ENCODE assay signal across 13 mouse cellular contexts in genomic region chr6:32315011-32315450, GRCm38 (mm10).
DNase-seq lines count a peak whose midpoint lies in the region; ATAC-seq and TF ChIP-seq lines count a peak whose summit lies in the region.
"Had no signal": no experiment of that assay in that cellular context is flagged by ENCODE, and none has a peak within 500 bp of the region (broad histone marks: within the 10 kb centered on the region; RNA-seq: fewer than 3 reads in every experiment).

No protein-coding gene starts in this region.

- peaks cover 24% of the 10 kb centered on the region for H3K4me1 ChIP-seq in forebrain, embryonic 13.5 days
- no peaks in the 10 kb centered on the region; the same call in 1 of the 2 replicates for H3K4me1 ChIP-seq in forebrain, embryonic 11.5 days (replicated peaks; ENCODE audit: control insufficient read depth, insufficient read depth, low read length)
- H3K4me1 ChIP-seq: embryonic facial prominence, embryonic 15.5 days; liver, embryonic 15.5 days had no signal

- H3K4me3 ChIP-seq in forebrain, embryonic 13.5 days: no peak overlapping the region
- no peak overlapping the region for H3K4me3 ChIP-seq in forebrain, embryonic 11.5 days (ENCODE audit: low read depth, low read length)
- H3K4me3 ChIP-seq in left cerebral cortex, adult 2 months: no peak overlapping the region
- H3K4me3 ChIP-seq: embryonic facial prominence, embryonic 15.5 days; liver, embryonic 15.5 days had no signal

- no peaks in the 10 kb centered on the region for H3K27me3 ChIP-seq in forebrain, embryonic 13.5 days
- no peaks in the 10 kb centered on the region for H3K27me3 ChIP-seq in forebrain, embryonic 11.5 days (ENCODE audit: control insufficient read depth, insufficient read depth, low read length)
- H3K27me3 ChIP-seq: embryonic facial prominence, embryonic 15.5 days; liver, embryonic 15.5 days had no signal

- no peaks in the 10 kb centered on the region for H3K36me3 ChIP-seq in forebrain, embryonic 13.5 days (ENCODE audit: poor library complexity, severe bottlenecking)
- no peaks in the 10 kb centered on the region for H3K36me3 ChIP-seq in forebrain, embryonic 11.5 days (ENCODE audit: control insufficient read depth, insufficient read depth, low read length)
- H3K36me3 ChIP-seq: embryonic facial prominence, embryonic 15.5 days; liver, embryonic 15.5 days had no signal

- no peak overlapping the region for H3K4me2 ChIP-seq in forebrain, embryonic 13.5 days
- H3K4me2 ChIP-seq in forebrain, embryonic 11.5 days (ENCODE audit: low read depth, low read length, severe bottlenecking): no peak overlapping the region
- H3K4me2 ChIP-seq: embryonic facial prominence, embryonic 15.5 days; liver, embryonic 15.5 days had no signal

- no peaks in the 10 kb centered on the region for H3K9me3 ChIP-seq in forebrain, embryonic 13.5 days (replicated peaks)
- H3K9me3 ChIP-seq in forebrain, embryonic 11.5 days (ENCODE audit: control insufficient read depth, low read length): no peaks in the 10 kb centered on the region
- H3K9me3 ChIP-seq: embryonic facial prominence, embryonic 15.5 days; liver, embryonic 15.5 days had no signal

- intact Hi-C loops in heart, postnatal 10 days (cut with DNase I): no loop called here
- intact Hi-C loops in left cerebral cortex, adult 2 months (cut with DNase I): loop anchor here (5.0 to 10.0 kb wide), 2 partner anchors 123 to 300 kb away; no protein-coding TSS in a partner anchor

- ATAC-seq in forebrain, embryonic 13.5 days: peak; percentile 68
- no peak for ATAC-seq in forebrain, embryonic 11.5 days (replicated peaks; ENCODE audit: low FRiP score)

- WGBS in forebrain, embryonic 13.5 days: 34% methylated on average over 6 of the region's 6 CpGs
- WGBS in forebrain, embryonic 11.5 days: 58% methylated on average over 6 of the region's 6 CpGs

- no peak overlapping the region for H3K9ac ChIP-seq in forebrain, embryonic 13.5 days
- H3K9ac ChIP-seq in forebrain, embryonic 11.5 days (ENCODE audit: low read length): no peak overlapping the region
- H3K9ac ChIP-seq: embryonic facial prominence, embryonic 15.5 days; liver, embryonic 15.5 days had no signal

- no peak for DNase-seq in forebrain, embryonic 11.5 days (ENCODE audit: low spot score)
- peak; percentile 29 for DNase-seq in lung, postnatal 10 days
- DNase-seq in lung, postnatal 14 days: no peak
- peak; percentile 18 for DNase-seq in cerebellum, adult 8-10 months
- peak; percentile 73 to 83 for DNase-seq in heart, postnatal 10 days
- DNase-seq in urinary bladder, postnatal 10 days (ENCODE audit: low spot score): no peak
- DNase-seq in left cerebral cortex, adult 2 months (ENCODE audit: extremely low spot score in 1 of 2, low spot score in 2 of 2): no peak
- DNase-seq: B cell, adult 2 months; kidney, postnatal 4 days; spleen, adult 18-20 months had no signal

- no peak for TF ChIP-seq CTCF in left cerebral cortex, adult 2 months (IDR thresholded peaks at IDR 0.05)

- H3K27ac ChIP-seq in forebrain, embryonic 13.5 days: peak overlapping the region; percentile 36
- H3K27ac ChIP-seq in forebrain, embryonic 11.5 days (ENCODE audit: low read depth, low read length): no peak overlapping the region
- no peak overlapping the region for H3K27ac ChIP-seq in left cerebral cortex, adult 2 months
- H3K27ac ChIP-seq: embryonic facial prominence, embryonic 15.5 days; liver, embryonic 15.5 days had no signal

Comparison
In these comparisons a context has a peak if more than half of its experiments do, and no peak if none do; other contexts are left out.
1. DNase-seq: peak in lung, postnatal 10 days (single experiment), cerebellum, adult 8-10 months (single experiment) and heart, postnatal 10 days (2 of 2); none in forebrain, embryonic 11.5 days (single experiment), lung, postnatal 14 days (single experiment), urinary bladder, postnatal 10 days (single experiment) and left cerebral cortex, adult 2 months (0 of 2).